Mouse (Mus musculus): ENCODE results near the gene Trnt1. TPM values are rescaled to one million over a fixed set of nuclear protein-coding genes. Genes with fewer than 3 reads are reported as not detected.
A peak's percentile ranks its signal among the peaks of the same experiment; 100 is the strongest.

The Trnt1 gene
- total RNA-seq (2021) = 10 to 100 TPM; 65.1 to 67.3 TPM
- long read RNA-seq, experiment 1, transcript Trnt1-203 (9 exons, 1,398 nt) = minor isoform, 9 of 40 reads
- long read RNA-seq, experiment 1, transcript Trnt1-201 (9 exons, 2,283 nt) = major isoform, 10 of 40 reads
- long read RNA-seq, experiment 1, partial matches to known transcripts = 13 of 40 reads
- long read RNA-seq, experiment 1, other reads (novel, unspliced or antisense) = 8 of 40 reads
- long read RNA-seq, experiment 2, transcript Trnt1-203 (9 exons, 1,398 nt) = major isoform, 22 of 74 reads
- long read RNA-seq, experiment 2, transcript Trnt1-201 (9 exons, 2,283 nt) = major isoform, 22 of 74 reads
- long read RNA-seq, experiment 2, partial matches to known transcripts = 13 of 74 reads
- long read RNA-seq, experiment 2, other reads (novel, unspliced or antisense) = 13 of 74 reads

- DNase-seq (ENCODE audit: low spot score in 2 of 2) = peak; percentile 89 to 94
Measured at GRCm38 (mm10) chr6:106768640-106769289, at the start of gene Trnt1. Trnt1 (plus strand) TSS chr6:106769120.

GRCm38 (mm10) chr6:106725642-106726041 is 43.3 kb upstream of the Trnt1 start:
- no peak for DNase-seq (ENCODE audit: low spot score in 2 of 2)

GRCm38 (mm10) chr6:106726078-106726477 is 42.8 kb upstream of the Trnt1 start:
- DNase-seq (ENCODE audit: low spot score in 2 of 2) = no peak

- no peak for DNase-seq (ENCODE audit: low spot score in 2 of 2)
Measured at GRCm38 (mm10) chr6:106727703-106728102, 41.2 kb upstream of the Trnt1 start.

GRCm38 (mm10) chr6:106729682-106730314 is 39.1 kb upstream of the Trnt1 start:
- no peak for DNase-seq (ENCODE audit: low spot score in 2 of 2)

- DNase-seq (ENCODE audit: low spot score in 2 of 2) = no peak
Measured at GRCm38 (mm10) chr6:106732563-106732962, 36.4 kb upstream of the Trnt1 start.

- no peak for DNase-seq (ENCODE audit: low spot score in 2 of 2)
Measured at GRCm38 (mm10) chr6:106738229-106738628, 30.7 kb upstream of the Trnt1 start.

GRCm38 (mm10) chr6:106740244-106740825 is 28.6 kb upstream of the Trnt1 start:
- no peak for DNase-seq (ENCODE audit: low spot score in 2 of 2)

GRCm38 (mm10) chr6:106743556-106744233 is 25.2 kb upstream of the Trnt1 start:
- DNase-seq (ENCODE audit: low spot score in 2 of 2) = no peak

- DNase-seq (ENCODE audit: low spot score in 2 of 2) = no peak
Measured at GRCm38 (mm10) chr6:106745673-106746394, 23.1 kb upstream of the Trnt1 start.

- no peak for DNase-seq (ENCODE audit: low spot score in 2 of 2)
Measured at GRCm38 (mm10) chr6:106747251-106747650, 21.7 kb upstream of the Trnt1 start.

- DNase-seq (ENCODE audit: low spot score in 2 of 2) = no peak
Measured at GRCm38 (mm10) chr6:106747804-106748203, 21.1 kb upstream of the Trnt1 start.

GRCm38 (mm10) chr6:106748887-106749388 is 20.0 kb upstream of the Trnt1 start, which contains the start of gene Il5ra:
Il5ra (minus strand) TSS chr6:106749037.
- no peak for DNase-seq (ENCODE audit: low spot score in 2 of 2)

GRCm38 (mm10) chr6:106750291-106750690 is 18.6 kb upstream of the Trnt1 start:
- DNase-seq (ENCODE audit: low spot score in 2 of 2) = no peak

- no peak for DNase-seq (ENCODE audit: low spot score in 2 of 2)
Measured at GRCm38 (mm10) chr6:106758299-106758698, 10.6 kb upstream of the Trnt1 start.

- DNase-seq (ENCODE audit: low spot score in 2 of 2) = no peak
Measured at GRCm38 (mm10) chr6:106760473-106761218, 8.3 kb upstream of the Trnt1 start.

GRCm38 (mm10) chr6:106761486-106761885 is 7.4 kb upstream of the Trnt1 start:
- DNase-seq (ENCODE audit: low spot score in 2 of 2) = no peak

GRCm38 (mm10) chr6:106765892-106766291 is 3.0 kb upstream of the Trnt1 start:
- no peak for DNase-seq (ENCODE audit: low spot score in 2 of 2)

- no peak for DNase-seq (ENCODE audit: low spot score in 2 of 2)
Measured at GRCm38 (mm10) chr6:106766774-106767173, 2.1 kb upstream of the Trnt1 start.
